Mouse (Mus musculus): ENCODE measurements around the gene Sac3d1. TPM values are rescaled to one million over a fixed set of nuclear protein-coding genes. Genes with fewer than 3 reads are reported as not detected.
"Not testable (repeated sequence)": the region's sequence is repeated elsewhere in the genome, so short reads cannot be mapped to it uniquely, and the experiment has no call there.

Gene Sac3d1
- polyA plus RNA-seq, 1 experiment from 2014 or later, result 46.3 TPM

GRCm38 (mm10) chr19:6140678-6141393, 22.4 kb upstream of the Sac3d1 start, which contains the start of gene Batf2:
Gene Batf2 (plus strand): TSS chr19:6140983.
- peak; percentile 99 for DNase-seq (ENCODE audit: low spot score)
- Histone ChIP-seq H3K27ac (replicated peaks; ENCODE audit: low read depth, low read length) (peak within 1 kb of the TSS; percentile 94), H3K4me1 (ENCODE audit: control insufficient read depth, insufficient read depth, low read length) (peaks cover 13% of the 10 kb centered on the region; the same call in 1 of the 2 replicates), H3K27me3 (replicated peaks; ENCODE audit: control insufficient read depth, insufficient read depth, low read length) (no peaks in the 10 kb centered on the region), H3K9me3 (ENCODE audit: control insufficient read depth, low read length) (no peaks in the 10 kb centered on the region), H3K36me3 (ENCODE audit: control insufficient read depth, insufficient read depth, low read length) (peaks cover 20% of the 10 kb centered on the region; the same call in 1 of the 2 replicates), H3K4me3 (ENCODE audit: low read depth, low read length) (peak within 1 kb of the TSS; percentile 55), H3K9ac (ENCODE audit: low read depth, low read length) (peak within 1 kb of the TSS; percentile 78), H3K4me2 (ENCODE audit: low read depth, low read length) (peak within 1 kb of the TSS; percentile 59)
- peak; percentile 93 for ATAC-seq (ENCODE audit: low read depth)
- under 1% methylated on average over 25 of the region's 68 CpGs for WGBS

GRCm38 (mm10) chr19:6140374-6140677, 21.9 kb upstream of the Sac3d1 start:
- Histone ChIP-seq H3K9ac (ENCODE audit: low read depth, low read length) (peak overlapping the region; percentile 78), H3K36me3 (ENCODE audit: control insufficient read depth, insufficient read depth, low read length) (peaks cover 25% of the 10 kb centered on the region; the same call in 1 of the 2 replicates), H3K27ac (replicated peaks; ENCODE audit: low read depth, low read length) (peak overlapping the region; percentile 94), H3K4me3 (ENCODE audit: low read depth, low read length) (peak overlapping the region; percentile 55), H3K9me3 (ENCODE audit: control insufficient read depth, low read length) (no peaks in the 10 kb centered on the region), H3K4me2 (ENCODE audit: low read depth, low read length) (peak overlapping the region; percentile 59), H3K27me3 (replicated peaks; ENCODE audit: control insufficient read depth, insufficient read depth, low read length) (no peaks in the 10 kb centered on the region), H3K4me1 (ENCODE audit: control insufficient read depth, insufficient read depth, low read length) (peaks cover 13% of the 10 kb centered on the region; the same call in 1 of the 2 replicates)
- WGBS, result 3% methylated on average over 15 of the region's 16 CpGs
- no peak for ATAC-seq (ENCODE audit: low read depth)
- DNase-seq (ENCODE audit: low spot score), result no peak

- Histone ChIP-seq H3K4me1 (ENCODE audit: control insufficient read depth, insufficient read depth, low read length) (peaks cover 13% of the 10 kb centered on the region; the same call in 1 of the 2 replicates), H3K4me3 (ENCODE audit: low read depth, low read length) (peak overlapping the region; percentile 55; the same call in 1 of the 2 replicates), H3K36me3 (ENCODE audit: control insufficient read depth, insufficient read depth, low read length) (peaks cover 30% of the 10 kb centered on the region; the same call in 1 of the 2 replicates), H3K9me3 (ENCODE audit: control insufficient read depth, low read length) (no peaks in the 10 kb centered on the region), H3K27ac (replicated peaks; ENCODE audit: low read depth, low read length) (no peak overlapping the region), H3K9ac (ENCODE audit: low read depth, low read length) (peak overlapping the region; percentile 78; the same call in 1 of the 2 replicates), H3K4me2 (ENCODE audit: low read depth, low read length) (peak overlapping the region; percentile 59), H3K27me3 (replicated peaks; ENCODE audit: control insufficient read depth, insufficient read depth, low read length) (no peaks in the 10 kb centered on the region)
- no peak for DNase-seq (ENCODE audit: low spot score)
- 83% methylated on average over 6 of the region's 6 CpGs for WGBS
- ATAC-seq (ENCODE audit: low read depth), result no peak
Measured at GRCm38 (mm10) chr19:6139701-6140100, 21.3 kb upstream of the Sac3d1 start.

- no peak overlapping the region for H3K27ac ChIP-seq (replicated peaks; ENCODE audit: low read depth, low read length)
- ATAC-seq (ENCODE audit: low read depth) (no peak), DNase-seq (ENCODE audit: low spot score) (no peak)
- peaks cover 35% of the 10 kb centered on the region; the same call in 1 of the 2 replicates for H3K36me3 ChIP-seq (ENCODE audit: control insufficient read depth, insufficient read depth, low read length)
- H3K9me3 ChIP-seq (ENCODE audit: control insufficient read depth, low read length), result no peaks in the 10 kb centered on the region
- H3K4me2 ChIP-seq (ENCODE audit: low read depth, low read length), result no peak overlapping the region
- H3K27me3 ChIP-seq (replicated peaks; ENCODE audit: control insufficient read depth, insufficient read depth, low read length), result no peaks in the 10 kb centered on the region
- peaks cover 8% of the 10 kb centered on the region; the same call in 1 of the 2 replicates for H3K4me1 ChIP-seq (ENCODE audit: control insufficient read depth, insufficient read depth, low read length)
- no peak overlapping the region for H3K4me3 ChIP-seq (ENCODE audit: low read depth, low read length)
- WGBS, result 68% methylated on average over 3 of the region's 3 CpGs
- H3K9ac ChIP-seq (ENCODE audit: low read depth, low read length), result no peak overlapping the region
Measured at GRCm38 (mm10) chr19:6136397-6136796, 17.9 kb upstream of the Sac3d1 start.

GRCm38 (mm10) chr19:6133197-6133596, 14.7 kb upstream of the Sac3d1 start:
- not testable (repeated sequence) for H3K4me3 ChIP-seq (ENCODE audit: low read depth, low read length); H3K9me3 ChIP-seq (ENCODE audit: control insufficient read depth, low read length); ATAC-seq (ENCODE audit: low read depth); H3K27me3 ChIP-seq (replicated peaks; ENCODE audit: control insufficient read depth, insufficient read depth, low read length); H3K4me1 ChIP-seq (ENCODE audit: control insufficient read depth, insufficient read depth, low read length); DNase-seq (ENCODE audit: low spot score); H3K4me2 ChIP-seq (ENCODE audit: low read depth, low read length); H3K9ac ChIP-seq (ENCODE audit: low read depth, low read length); H3K27ac ChIP-seq (replicated peaks; ENCODE audit: low read depth, low read length)
- WGBS, result 47% methylated on average over 1 of the region's 1 CpGs
- H3K36me3 ChIP-seq (ENCODE audit: control insufficient read depth, insufficient read depth, low read length), result peaks cover 35% of the 10 kb centered on the region; the same call in 1 of the 2 replicates

GRCm38 (mm10) chr19:6132171-6132827, 13.8 kb upstream of the Sac3d1 start:
- Histone ChIP-seq H3K9me3 (ENCODE audit: control insufficient read depth, low read length) (no peaks in the 10 kb centered on the region), H3K4me3 (ENCODE audit: low read depth, low read length) (no peak overlapping the region), H3K27ac (replicated peaks; ENCODE audit: low read depth, low read length) (no peak overlapping the region), H3K36me3 (ENCODE audit: control insufficient read depth, insufficient read depth, low read length) (peaks cover 30% of the 10 kb centered on the region; the same call in 1 of the 2 replicates), H3K9ac (ENCODE audit: low read depth, low read length) (peak overlapping the region; percentile 27), H3K4me1 (ENCODE audit: control insufficient read depth, insufficient read depth, low read length) (peaks cover 3% of the 10 kb centered on the region), H3K4me2 (ENCODE audit: low read depth, low read length) (no peak overlapping the region), H3K27me3 (replicated peaks; ENCODE audit: control insufficient read depth, insufficient read depth, low read length) (no peaks in the 10 kb centered on the region)
- no peak for DNase-seq (ENCODE audit: low spot score)
- ATAC-seq (ENCODE audit: low read depth), result no peak
- WGBS, result 72% methylated on average over 7 of the region's 7 CpGs

GRCm38 (mm10) chr19:6130414-6131128, 12.1 kb upstream of the Sac3d1 start:
- H3K4me1 ChIP-seq (ENCODE audit: control insufficient read depth, insufficient read depth, low read length); H3K4me2 ChIP-seq (ENCODE audit: low read depth, low read length); H3K27ac ChIP-seq (replicated peaks; ENCODE audit: low read depth, low read length); ATAC-seq (ENCODE audit: low read depth); H3K9me3 ChIP-seq (ENCODE audit: control insufficient read depth, low read length); DNase-seq (ENCODE audit: low spot score); H3K27me3 ChIP-seq (replicated peaks; ENCODE audit: control insufficient read depth, insufficient read depth, low read length); H3K9ac ChIP-seq (ENCODE audit: low read depth, low read length); H3K4me3 ChIP-seq (ENCODE audit: low read depth, low read length): not testable (repeated sequence)
- peaks cover 13% of the 10 kb centered on the region; the same call in 1 of the 2 replicates for H3K36me3 ChIP-seq (ENCODE audit: control insufficient read depth, insufficient read depth, low read length)
- WGBS, result 80% methylated on average over 7 of the region's 7 CpGs

GRCm38 (mm10) chr19:6127760-6128341, 9.4 kb upstream of the Sac3d1 start, which contains the start of gene Snx15:
Gene Snx15 (minus strand): TSS chr19:6128304.
- peak within 1 kb of the TSS; percentile 89 for H3K27ac ChIP-seq (replicated peaks; ENCODE audit: low read depth, low read length)
- 1% methylated on average over 27 of the region's 32 CpGs for WGBS
- no peaks in the 10 kb centered on the region for H3K9me3 ChIP-seq (ENCODE audit: control insufficient read depth, low read length)
- H3K4me2 ChIP-seq (ENCODE audit: low read depth, low read length), result peak within 1 kb of the TSS; percentile 58
- H3K4me3 ChIP-seq (ENCODE audit: low read depth, low read length), result peak within 1 kb of the TSS; percentile 60
- no peaks in the 10 kb centered on the region for H3K27me3 ChIP-seq (replicated peaks; ENCODE audit: control insufficient read depth, insufficient read depth, low read length)
- peak within 1 kb of the TSS; percentile 69 for H3K9ac ChIP-seq (ENCODE audit: low read depth, low read length)
- peak; percentile 98 for DNase-seq (ENCODE audit: low spot score)
- ATAC-seq (ENCODE audit: low read depth), result peak; percentile 95
- no peaks in the 10 kb centered on the region for H3K36me3 ChIP-seq (ENCODE audit: control insufficient read depth, insufficient read depth, low read length)
- peaks cover 3% of the 10 kb centered on the region for H3K4me1 ChIP-seq (ENCODE audit: control insufficient read depth, insufficient read depth, low read length)
